Mouse (Mus musculus): Measurements from ENCODE around the gene Uimc1.

DNA sequence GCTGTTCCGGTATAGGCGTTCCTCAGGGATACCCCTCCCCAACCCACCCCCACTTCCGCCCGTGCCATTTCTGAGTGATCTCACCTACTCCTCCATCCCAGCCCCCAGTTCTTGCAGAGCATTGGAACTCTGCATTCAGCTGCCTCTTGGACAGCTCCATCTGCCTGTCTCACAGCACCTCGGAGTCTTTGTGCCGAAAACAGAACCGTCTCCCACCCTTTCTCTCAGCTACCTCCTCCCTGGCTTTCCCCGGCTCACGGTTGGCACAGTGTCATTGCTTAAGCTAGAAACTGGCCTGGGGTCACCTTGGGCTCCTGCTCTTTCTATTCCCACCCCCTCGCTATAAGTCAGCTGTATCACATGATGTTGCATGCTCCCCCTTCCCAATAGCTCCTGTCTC is 99.7 kb downstream of the Uimc1 start:
- TF ChIP-seq GATA1 (IDR thresholded peaks at IDR 0.05; ENCODE audit: low read length) (no peak), TAL1 (IDR thresholded peaks at IDR 0.05; ENCODE audit: low read length) (no peak)
